Mouse (Mus musculus) ovary, adult 10 weeks (tissue): Measurements from ENCODE around the gene Aqp5. TPM values are rescaled to one million over a fixed set of nuclear protein-coding genes. Genes with fewer than 3 reads are reported as not detected.

Experiments
- polyA plus RNA-seq: library from polyadenylated mRNA; stranded (reverse); fragments of 350-450 nt; fragmentation: Illumina TruSeq; extraction: RNeasy Lipid Tissue Mini Kit (QIAGEN cat#74804); gene quantifications from one replicate; pipeline ENCODE4 v1.2.3, GENCODE M21; 2014

Aqp5 gene
- not detected for polyA plus RNA-seq

GRCm38 (mm10) chr15:99590429-99591084 lies at the start of gene Aqp5:
Gene Aqp5, plus strand, starts transcription at chr15:99590782.

GRCm38 (mm10) chr15:99578802-99579485 lies 11.6 kb upstream of the Aqp5 start, which contains the start of gene Aqp2:
Gene Aqp2, plus strand, starts transcription at chr15:99579055.

GRCm38 (mm10) chr15:99600986-99601822 lies 10.6 kb downstream of the Aqp5 start, which contains the start of gene Aqp6:
Gene Aqp6, plus strand, starts transcription at chr15:99601400.

Other genes with a start within 250 kb of the Aqp5 start
- 4.4 TPM for gene Fmnl3, start 220.3 kb upstream of the Aqp5 start, polyA plus RNA-seq
- 170 TPM for gene Tmbim6, start 197.9 kb upstream of the Aqp5 start, polyA plus RNA-seq
- gene Nckap5l, start 133.0 kb upstream of the Aqp5 start, polyA plus RNA-seq, result not detected
- gene Bcdin3d, start 116.1 kb upstream of the Aqp5 start, polyA plus RNA-seq, result 1.1 TPM
- not detected for gene Faim2, start 62.6 kb upstream of the Aqp5 start, polyA plus RNA-seq
- not detected for gene Aqp2, start 11.7 kb upstream of the Aqp5 start, polyA plus RNA-seq
- not detected for gene Aqp6, start 10.6 kb downstream of the Aqp5 start, polyA plus RNA-seq
- 38.7 TPM for gene Racgap1, start 60.9 kb downstream of the Aqp5 start, polyA plus RNA-seq
- not detected for gene Asic1, start 79.6 kb downstream of the Aqp5 start, polyA plus RNA-seq
- 15.0 TPM for gene Smarcd1, start 111.3 kb downstream of the Aqp5 start, polyA plus RNA-seq
- not detected for gene Gm17349, start 114.7 kb downstream of the Aqp5 start, polyA plus RNA-seq
- gene Gpd1, start 126.7 kb downstream of the Aqp5 start, polyA plus RNA-seq, result 0.40 TPM
- gene Cox14, start 134.8 kb downstream of the Aqp5 start, polyA plus RNA-seq, result 17.2 TPM
- gene Cers5, start 182.1 kb downstream of the Aqp5 start, polyA plus RNA-seq, result 110 TPM